Mouse (Mus musculus): ENCODE results near the gene Pank4.

DNA sequence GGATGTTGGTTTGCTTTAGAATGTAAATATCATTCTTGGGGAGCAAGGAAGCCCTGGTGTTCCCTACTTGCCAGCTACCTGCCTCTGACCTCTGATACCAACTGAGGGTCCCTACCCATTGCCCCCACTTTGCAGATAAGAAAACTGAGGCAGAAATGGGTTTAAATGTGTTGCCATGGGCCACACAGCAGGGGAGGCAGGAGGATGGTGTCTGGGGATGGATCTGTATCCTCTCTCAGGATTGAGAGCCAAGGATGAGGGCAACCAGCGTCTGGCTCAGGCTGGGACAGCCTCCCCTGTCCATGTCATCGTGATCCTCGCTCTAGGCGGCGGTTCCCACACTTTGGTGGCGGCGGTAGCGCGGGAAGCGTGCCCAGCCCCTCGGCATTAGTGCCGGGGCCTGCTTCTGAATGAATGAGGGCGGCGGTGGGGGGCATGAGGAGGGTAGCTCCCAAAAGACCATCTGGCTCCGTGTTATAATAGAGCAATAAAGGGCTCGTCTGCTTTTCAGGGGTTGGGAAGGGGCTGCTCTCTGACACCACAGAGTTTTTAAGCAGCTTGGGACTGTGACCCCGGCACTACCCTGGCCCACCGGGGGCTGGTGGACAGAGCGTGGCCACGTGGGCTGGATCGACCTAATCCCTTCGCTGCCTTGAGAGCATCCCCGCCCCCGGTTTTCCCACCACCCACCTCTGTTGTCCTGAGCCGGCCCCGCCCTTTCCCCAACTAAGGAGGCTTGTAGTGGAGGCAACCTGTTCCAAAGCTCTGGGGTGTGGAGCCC lies 11.3 kb upstream of the Pank4 start:
- TF ChIP-seq ETS1 (conservative IDR thresholded peaks at IDR 0.05; ENCODE audit: low read depth, low read length) (no peak), E2F4 (IDR thresholded peaks at IDR 0.05; ENCODE audit: insufficient replicate concordance, low read depth, low read length) (no peak), POLR2A (IDR thresholded peaks at IDR 0.05; ENCODE audit: low read depth, low read length) (no peak), CTCF (conservative IDR thresholded peaks at IDR 0.05 in 1 of 2, IDR thresholded peaks at IDR 0.05 in 1 of 2; ENCODE audit: low read depth in 2 of 2, low read length in 2 of 2) (no peak), JUN (IDR thresholded peaks at IDR 0.05; ENCODE audit: insufficient read depth, low read depth, low read length) (no peak), USF2 (conservative IDR thresholded peaks at IDR 0.05; ENCODE audit: low read depth, low read length) (no peak), MYC (IDR thresholded peaks at IDR 0.05; ENCODE audit: low read depth, low read length) (no peak), IRF4 (IDR thresholded peaks at IDR 0.05; ENCODE audit: low read depth, low read length) (no peak), MEF2A (IDR thresholded peaks at IDR 0.05; ENCODE audit: borderline replicate concordance, low read depth, low read length) (no peak), HCFC1 (IDR thresholded peaks at IDR 0.05; ENCODE audit: low read depth, low read length) (no peak)
